Mouse (Mus musculus): ENCODE data around the gene Macrod2. TPM values are rescaled to one million over a fixed set of nuclear protein-coding genes. Genes with fewer than 3 reads are reported as not detected.

The Macrod2 gene
- polyA plus RNA-seq, 1 experiment = 16.3 TPM

DNA sequence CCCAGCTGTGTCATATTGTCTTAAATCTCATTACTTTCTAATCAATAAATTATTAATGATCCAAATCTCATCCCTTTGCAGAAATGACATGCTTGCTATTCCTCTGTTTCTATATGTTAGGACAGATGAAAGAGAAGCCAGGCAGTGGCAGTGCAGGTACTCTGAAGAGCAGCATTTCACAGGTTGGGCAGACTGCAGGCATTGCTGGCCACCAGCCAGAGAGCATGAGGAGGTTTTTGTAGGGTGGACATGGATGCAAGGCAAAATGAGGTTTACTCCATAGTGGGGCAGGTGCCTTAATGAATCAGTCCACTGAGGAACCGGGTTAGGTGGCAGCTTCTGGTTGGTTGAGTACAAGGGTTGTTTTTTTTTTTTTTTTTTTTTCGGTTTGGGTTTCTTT lies 1778.9 kb downstream of the Macrod2 start:
- Histone ChIP-seq H3K27ac (ENCODE audit: control insufficient read depth, insufficient read depth, low read depth, low read length) (no peak overlapping the region), H3K4me1 (ENCODE audit: control insufficient read depth, insufficient read depth, low read length) (no peaks in the 10 kb centered on the region), H3K36me3 (ENCODE audit: control insufficient read depth, insufficient read depth, low read length) (no peaks in the 10 kb centered on the region), H3K27me3 (ENCODE audit: control insufficient read depth, insufficient read depth, low read length) (no peaks in the 10 kb centered on the region), H3K4me3 (ENCODE audit: control insufficient read depth, low read depth, low read length) (no peak overlapping the region)
- TF ChIP-seq POLR2A (IDR thresholded peaks at IDR 0.05; ENCODE audit: control insufficient read depth, low read depth, low read length) (no peak), CTCF (IDR thresholded peaks at IDR 0.05; ENCODE audit: control insufficient read depth, insufficient read depth, insufficient replicate concordance, low read depth, low read length) (no peak)

DNA sequence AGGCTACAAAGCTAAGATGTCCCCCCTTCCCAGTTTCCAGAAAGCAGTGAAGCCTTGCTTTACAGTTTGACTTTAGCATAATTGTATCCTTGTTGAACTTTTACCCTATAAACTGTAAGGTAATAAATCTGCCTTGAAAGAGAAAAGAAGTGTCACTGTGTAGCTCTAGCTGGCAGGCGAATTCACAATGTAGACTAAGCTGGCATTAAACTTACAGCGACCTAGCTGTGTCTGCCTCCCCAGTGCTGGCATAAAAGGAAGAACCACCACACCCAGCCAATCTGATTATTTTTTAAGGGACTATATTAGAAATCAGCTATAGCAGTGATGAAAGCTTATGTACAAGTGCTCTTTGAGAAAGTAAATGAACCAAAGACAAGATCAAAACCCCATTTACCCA lies 1791.8 kb downstream of the Macrod2 start:
- Histone ChIP-seq H3K27me3 (ENCODE audit: control insufficient read depth, insufficient read depth, low read length) (no peaks in the 10 kb centered on the region), H3K36me3 (ENCODE audit: control insufficient read depth, insufficient read depth, low read length) (no peaks in the 10 kb centered on the region), H3K27ac (ENCODE audit: control insufficient read depth, insufficient read depth, low read depth, low read length) (no peak overlapping the region), H3K4me1 (ENCODE audit: control insufficient read depth, insufficient read depth, low read length) (no peaks in the 10 kb centered on the region), H3K4me3 (ENCODE audit: control insufficient read depth, low read depth, low read length) (no peak overlapping the region)
- no peak for TF ChIP-seq CTCF (IDR thresholded peaks at IDR 0.05; ENCODE audit: control insufficient read depth, insufficient read depth, insufficient replicate concordance, low read depth, low read length)
- TF ChIP-seq POLR2A (IDR thresholded peaks at IDR 0.05; ENCODE audit: control insufficient read depth, low read depth, low read length) = no peak

DNA sequence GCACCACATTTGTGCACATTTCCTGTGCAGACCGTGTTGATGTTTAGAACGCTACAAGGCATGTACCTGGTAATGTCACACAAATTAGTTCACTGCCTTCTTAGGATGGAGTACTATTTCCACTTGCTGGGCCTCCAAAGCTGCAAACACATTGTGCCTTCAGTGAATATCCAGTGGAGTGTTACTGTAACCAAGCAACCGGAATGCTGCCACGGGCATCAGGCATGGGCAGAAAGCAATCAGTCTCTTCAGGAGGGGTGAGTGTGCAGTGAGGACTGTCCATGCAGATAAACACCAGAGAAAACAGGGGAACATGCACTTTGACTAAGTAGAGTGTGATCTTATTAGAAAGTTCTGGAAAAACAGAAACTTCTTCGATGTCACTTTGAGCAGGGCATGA lies 1792.3 kb downstream of the Macrod2 start:
- no peaks in the 10 kb centered on the region for H3K27me3 ChIP-seq (ENCODE audit: control insufficient read depth, insufficient read depth, low read length)
- TF ChIP-seq CTCF (IDR thresholded peaks at IDR 0.05; ENCODE audit: control insufficient read depth, insufficient read depth, insufficient replicate concordance, low read depth, low read length) (no peak), POLR2A (IDR thresholded peaks at IDR 0.05; ENCODE audit: control insufficient read depth, low read depth, low read length) (no peak)
- no peak overlapping the region for H3K4me3 ChIP-seq (ENCODE audit: control insufficient read depth, low read depth, low read length)
- no peaks in the 10 kb centered on the region for H3K4me1 ChIP-seq (ENCODE audit: control insufficient read depth, insufficient read depth, low read length)
- H3K36me3 ChIP-seq (ENCODE audit: control insufficient read depth, insufficient read depth, low read length) = no peaks in the 10 kb centered on the region
- no peak overlapping the region for H3K27ac ChIP-seq (ENCODE audit: control insufficient read depth, insufficient read depth, low read depth, low read length)

DNA sequence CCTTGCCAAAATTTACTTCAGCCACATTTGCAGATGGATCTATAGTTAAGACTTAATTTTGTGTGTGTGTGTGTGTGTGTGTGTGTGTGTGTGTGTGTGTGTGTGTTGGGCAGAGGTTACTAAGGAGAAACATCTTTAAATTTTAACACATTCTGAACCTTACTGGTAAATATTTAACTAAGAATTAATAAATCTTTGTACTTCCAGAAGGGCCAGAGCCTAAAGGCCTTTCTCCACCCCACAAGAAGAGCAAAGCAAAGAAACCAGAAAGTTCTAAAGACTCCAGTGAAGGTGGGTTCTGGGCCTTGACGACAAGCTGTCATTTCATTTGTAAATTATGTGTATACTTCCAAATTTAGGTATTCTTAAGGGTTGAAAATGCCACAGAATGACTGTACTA lies 1822.3 kb downstream of the Macrod2 start:
- Histone ChIP-seq H3K36me3 (ENCODE audit: control insufficient read depth, insufficient read depth, low read length) (no peaks in the 10 kb centered on the region), H3K27ac (ENCODE audit: control insufficient read depth, insufficient read depth, low read depth, low read length) (no peak overlapping the region), H3K4me1 (ENCODE audit: control insufficient read depth, insufficient read depth, low read length) (no peaks in the 10 kb centered on the region), H3K27me3 (ENCODE audit: control insufficient read depth, insufficient read depth, low read length) (no peaks in the 10 kb centered on the region), H3K4me3 (ENCODE audit: control insufficient read depth, low read depth, low read length) (no peak overlapping the region)
- TF ChIP-seq CTCF (IDR thresholded peaks at IDR 0.05; ENCODE audit: control insufficient read depth, insufficient read depth, insufficient replicate concordance, low read depth, low read length) = no peak
- no peak for TF ChIP-seq POLR2A (IDR thresholded peaks at IDR 0.05; ENCODE audit: control insufficient read depth, low read depth, low read length)

DNA sequence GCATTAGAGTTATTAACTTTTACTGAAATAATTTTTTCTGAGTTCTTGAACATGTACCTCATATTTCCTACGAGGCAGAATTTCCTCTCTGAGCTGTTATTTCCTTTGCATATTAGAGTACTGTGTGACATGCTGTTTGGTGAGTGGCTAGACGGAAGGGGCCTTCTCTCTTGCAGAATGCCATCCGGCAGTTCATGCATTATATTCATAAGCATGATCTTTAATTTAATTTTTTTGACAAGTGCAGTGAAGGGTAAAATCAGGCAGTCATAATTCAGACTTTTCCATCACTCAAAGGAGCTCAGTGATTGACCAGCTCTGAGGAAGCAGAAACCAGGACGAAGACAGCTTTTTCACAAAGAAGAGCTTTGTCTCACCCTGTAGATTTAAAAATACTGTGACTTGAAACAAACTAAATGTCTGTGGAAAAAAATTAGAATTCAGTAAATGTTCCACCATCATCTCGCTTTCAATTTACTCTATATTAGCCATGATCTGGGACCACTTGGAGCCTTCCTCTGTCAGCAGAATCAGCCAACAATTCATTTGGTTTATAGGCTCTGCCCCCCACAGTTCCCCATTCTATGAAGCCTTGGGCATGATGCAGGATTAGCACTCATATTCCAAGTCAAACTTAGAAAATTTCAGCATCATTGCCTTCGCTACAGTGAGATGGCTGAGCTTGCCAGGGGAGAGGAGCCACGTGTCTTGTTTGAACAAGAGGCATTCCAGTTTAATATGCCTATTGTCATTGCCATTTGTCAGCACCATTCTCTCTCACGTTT lies 1827.2 kb downstream of the Macrod2 start:
- H3K4me3 ChIP-seq (ENCODE audit: control insufficient read depth, low read depth, low read length) = no peak overlapping the region
- H3K4me1 ChIP-seq (ENCODE audit: control insufficient read depth, insufficient read depth, low read length) = no peaks in the 10 kb centered on the region
- H3K27me3 ChIP-seq (ENCODE audit: control insufficient read depth, insufficient read depth, low read length) = no peaks in the 10 kb centered on the region
- H3K36me3 ChIP-seq (ENCODE audit: control insufficient read depth, insufficient read depth, low read length) = no peaks in the 10 kb centered on the region
- no peak overlapping the region for H3K27ac ChIP-seq (ENCODE audit: control insufficient read depth, insufficient read depth, low read depth, low read length)
- no peak for TF ChIP-seq CTCF (IDR thresholded peaks at IDR 0.05; ENCODE audit: control insufficient read depth, insufficient read depth, insufficient replicate concordance, low read depth, low read length)
- TF ChIP-seq POLR2A (IDR thresholded peaks at IDR 0.05; ENCODE audit: control insufficient read depth, low read depth, low read length) = no peak

DNA sequence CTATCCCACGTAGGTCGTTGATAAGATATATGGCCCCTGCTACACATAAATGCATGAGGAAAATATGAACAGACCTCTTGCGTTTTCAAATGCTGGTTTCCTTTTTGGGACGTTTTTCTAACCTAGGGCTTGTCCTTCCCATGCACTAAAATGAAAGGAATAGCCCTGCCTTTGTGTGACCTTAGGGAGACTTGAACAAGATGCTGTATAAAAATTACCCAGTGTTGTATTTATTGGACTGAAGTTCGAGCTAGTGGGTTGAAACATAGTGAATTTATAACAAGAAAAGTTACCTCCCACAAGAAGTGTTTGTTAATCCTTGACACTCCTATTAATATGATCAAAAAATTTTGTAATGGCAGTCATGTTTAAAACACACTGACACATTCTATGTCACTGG lies 1827.8 kb downstream of the Macrod2 start:
- no peak overlapping the region for H3K27ac ChIP-seq (ENCODE audit: control insufficient read depth, insufficient read depth, low read depth, low read length)
- no peaks in the 10 kb centered on the region for H3K36me3 ChIP-seq (ENCODE audit: control insufficient read depth, insufficient read depth, low read length)
- H3K4me3 ChIP-seq (ENCODE audit: control insufficient read depth, low read depth, low read length) = no peak overlapping the region
- no peak for TF ChIP-seq POLR2A (IDR thresholded peaks at IDR 0.05; ENCODE audit: control insufficient read depth, low read depth, low read length)
- TF ChIP-seq CTCF (IDR thresholded peaks at IDR 0.05; ENCODE audit: control insufficient read depth, insufficient read depth, insufficient replicate concordance, low read depth, low read length) = no peak
- H3K4me1 ChIP-seq (ENCODE audit: control insufficient read depth, insufficient read depth, low read length) = no peaks in the 10 kb centered on the region
- H3K27me3 ChIP-seq (ENCODE audit: control insufficient read depth, insufficient read depth, low read length) = no peaks in the 10 kb centered on the region

DNA sequence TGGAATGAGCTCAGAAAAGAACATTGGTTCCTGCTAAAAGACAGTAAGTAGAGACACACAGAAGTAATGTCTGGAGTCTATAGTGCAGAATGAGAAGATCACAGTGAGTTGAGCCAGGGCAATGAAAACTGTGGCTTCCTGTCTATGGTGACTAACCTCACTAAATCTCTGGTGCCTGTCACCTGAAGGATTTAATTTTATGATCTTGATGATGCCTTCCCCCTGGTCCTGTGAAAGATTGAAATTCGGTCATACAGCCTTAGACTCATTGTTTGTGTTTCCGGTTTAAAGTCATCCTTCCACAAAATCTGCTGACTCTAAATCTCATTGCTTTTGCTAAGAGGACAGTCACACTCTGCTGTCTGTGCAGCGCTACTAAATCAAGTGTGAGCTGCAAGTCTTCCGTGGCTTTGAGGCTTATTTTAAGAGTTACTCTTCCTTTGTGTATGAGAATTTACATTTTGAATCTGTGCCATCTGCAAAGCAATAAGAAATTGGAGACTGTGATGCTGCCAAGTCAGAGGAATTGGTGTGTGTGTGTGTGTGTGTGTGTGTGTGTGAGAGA lies 1836.0 kb downstream of the Macrod2 start:
- TF ChIP-seq CTCF (IDR thresholded peaks at IDR 0.05; ENCODE audit: control insufficient read depth, insufficient read depth, insufficient replicate concordance, low read depth, low read length) (no peak), POLR2A (IDR thresholded peaks at IDR 0.05; ENCODE audit: control insufficient read depth, low read depth, low read length) (no peak)
- H3K36me3 ChIP-seq (ENCODE audit: control insufficient read depth, insufficient read depth, low read length) = no peaks in the 10 kb centered on the region
- no peaks in the 10 kb centered on the region for H3K4me1 ChIP-seq (ENCODE audit: control insufficient read depth, insufficient read depth, low read length)
- no peak overlapping the region for H3K4me3 ChIP-seq (ENCODE audit: control insufficient read depth, low read depth, low read length)
- H3K27me3 ChIP-seq (ENCODE audit: control insufficient read depth, insufficient read depth, low read length) = no peaks in the 10 kb centered on the region
- H3K27ac ChIP-seq (ENCODE audit: control insufficient read depth, insufficient read depth, low read depth, low read length) = no peak overlapping the region

All from testis, adult 2 months (tissue).